Mouse (Mus musculus) heart, postnatal 0 days (tissue): ENCODE results near the gene Itgax.

Experiments
- CTCF ChIP-seq: IDR thresholded peaks from 2 replicates; pipeline ENCODE4 v1.5.1; 2016; ENCODE audit warnings: antibody characterized with exemption, control low read depth, low read depth
- EP300 ChIP-seq: IDR thresholded peaks from 2 replicates; pipeline ENCODE4 v1.6.1; 2016; ENCODE audit warnings: antibody characterized with exemption, low read depth

- TF ChIP-seq CTCF, result no peak
- TF ChIP-seq EP300, result no peak
Measured at GRCm38 (mm10) chr7:128154924-128155323, 25.6 kb downstream of the Itgax start.
